Mouse (Mus musculus) cerebellum, postnatal 14 days (tissue): ENCODE results near the gene Tmem94.
"Not testable (repeated sequence)": the region's sequence is repeated elsewhere in the genome, so short reads cannot be mapped to it uniquely, and the experiment has no call there.

Source experiments
- DNase-seq, 2 experiments: peaks; one replicate each; pipeline ENCODE4 v3.0.0; 2021; ENCODE audit warnings: mixed read lengths in 2 of 2

Tmem94 gene

GRCm38 (mm10) chr11:115765103-115765606 lies at the start of gene Tmem94:
Tmem94 (plus strand) TSS chr11:115765433.
- DNase-seq: peak; percentile 98 to 99

- no peak for DNase-seq
These were observed 48.6 kb upstream of the Tmem94 start for GRCm38 (mm10) chr11:115716410-115717338.

GRCm38 (mm10) chr11:115717660-115718390 lies 47.4 kb upstream of the Tmem94 start:
- DNase-seq: peak in 1 of 2 experiments; percentile 41

- DNase-seq: peak; percentile 93 to 94
These were observed 42.6 kb upstream of the Tmem94 start for GRCm38 (mm10) chr11:115722638-115723037.

GRCm38 (mm10) chr11:115723231-115723630 lies 42.0 kb upstream of the Tmem94 start:
- no peak for DNase-seq

GRCm38 (mm10) chr11:115734041-115734686 lies 31.1 kb upstream of the Tmem94 start:
- DNase-seq: peak in 1 of 2 experiments; percentile 25

GRCm38 (mm10) chr11:115737608-115738208 lies 27.5 kb upstream of the Tmem94 start:
- no peak for DNase-seq

- DNase-seq: no peak
These were observed 26.9 kb upstream of the Tmem94 start for GRCm38 (mm10) chr11:115738275-115738885.

- no peak for DNase-seq
These were observed 24.2 kb upstream of the Tmem94 start for GRCm38 (mm10) chr11:115741070-115741469.

GRCm38 (mm10) chr11:115742926-115743325 lies 22.3 kb upstream of the Tmem94 start:
- DNase-seq: no peak

GRCm38 (mm10) chr11:115744385-115744784 lies 20.8 kb upstream of the Tmem94 start:
- no peak for DNase-seq

- DNase-seq: no peak
These were observed 19.1 kb upstream of the Tmem94 start for GRCm38 (mm10) chr11:115746109-115746508.

GRCm38 (mm10) chr11:115746762-115747161 lies 18.5 kb upstream of the Tmem94 start:
- DNase-seq: no peak

- DNase-seq: no peak
These were observed 17.9 kb upstream of the Tmem94 start for GRCm38 (mm10) chr11:115747351-115747750.

GRCm38 (mm10) chr11:115749834-115750233 lies 15.4 kb upstream of the Tmem94 start:
- peak in 1 of 2 experiments; percentile 30 for DNase-seq

GRCm38 (mm10) chr11:115751725-115752124 lies 13.5 kb upstream of the Tmem94 start:
- no peak for DNase-seq

- DNase-seq: peak in 1 of 2 experiments; percentile 19
These were observed 12.6 kb upstream of the Tmem94 start for GRCm38 (mm10) chr11:115752653-115753052.

- DNase-seq: no peak
These were observed 11.7 kb upstream of the Tmem94 start for GRCm38 (mm10) chr11:115753485-115753884.

- DNase-seq: not testable (repeated sequence)
These were observed 3.1 kb upstream of the Tmem94 start for GRCm38 (mm10) chr11:115762176-115762575.

GRCm38 (mm10) chr11:115764698-115765097 lies 535 bp upstream of the Tmem94 start:
- DNase-seq: no peak

- DNase-seq: peak; percentile 82 to 83
These were observed 441 bp downstream of the Tmem94 start for GRCm38 (mm10) chr11:115765607-115766141.
